Mouse (Mus musculus) heart, embryonic 15.5 days (tissue): ENCODE measurements around the gene Olfr1348. TPM values are rescaled to one million over a fixed set of nuclear protein-coding genes. Genes with fewer than 3 reads are reported as not detected.
"Not testable (repeated sequence)": the region's sequence is repeated elsewhere in the genome, so short reads cannot be mapped to it uniquely, and the experiment has no call there.

ENCODE experiments used
- ATAC-seq: fragments of 200-750 bp; cut with Nextera tagmentation; replicated peaks from 2 replicates; pipeline ENCODE4 v1.8.0; 2017; ENCODE audit warnings: low read depth, moderate TSS enrichment; ENCODE audit not compliant: insufficient number of reproducible peaks, insufficient read depth, low FRiP score
- H3K27ac ChIP-seq: fragments of 300-500 bp; sonication (generic); 2 replicates; pipeline ENCODE4 v1.5.1; 2015; ENCODE audit warnings: mild to moderate bottlenecking, inconsistent platforms
- H3K27me3 ChIP-seq: fragments of 300-500 bp; sonication (generic); 2 replicates; pipeline ENCODE4 v1.6.1; 2015; ENCODE audit warnings: inconsistent platforms
- H3K36me3 ChIP-seq: fragments of 300-500 bp; sonication (generic); 2 replicates; pipeline ENCODE4 v1.6.1; 2015; ENCODE audit warnings: mild to moderate bottlenecking, inconsistent platforms
- H3K4me1 ChIP-seq: fragments of 300-500 bp; sonication (generic); replicated peaks from 2 replicates; pipeline ENCODE4 v1.6.1; 2015; ENCODE audit warnings: inconsistent platforms
- H3K4me2 ChIP-seq: fragments of 300-500 bp; sonication (generic); 2 replicates; pipeline ENCODE4 v1.6.1; 2015; ENCODE audit warnings: inconsistent platforms, mild to moderate bottlenecking, moderate library complexity
- H3K4me3 ChIP-seq: fragments of 300-500 bp; sonication (generic); 2 replicates; pipeline ENCODE4 v1.5.1; 2015; ENCODE audit warnings: mild to moderate bottlenecking, inconsistent platforms
- H3K9ac ChIP-seq: fragments of 300-500 bp; sonication (generic); 2 replicates; pipeline ENCODE4 v1.6.1; 2015; ENCODE audit warnings: mild to moderate bottlenecking, inconsistent platforms
- H3K9me3 ChIP-seq: fragments of 300-500 bp; sonication (generic); replicated peaks from 2 replicates; pipeline ENCODE4 v1.6.1; 2016; ENCODE audit warnings: inconsistent platforms
- WGBS: fragments of 180-500 bp; shearing (Covaris S2); methylation state at CpG from one replicate; pipeline ENCODE4 v1.1.7; 2015; ENCODE audit warnings: mixed read lengths; 5-methylcytosine and 5-hydroxymethylcytosine counted together
- polyA plus RNA-seq: library from polyadenylated mRNA; unstranded; fragments of >200 nt; fragmentation: Nextera tagmentation; extraction: Ambion mirVana; gene quantifications from 2 replicates; pipeline ENCODE4 v1.2.1, GENCODE M21; 2015

Olfr1348 gene
- not detected in 2 replicates for polyA plus RNA-seq

GRCm38 (mm10) chr7:6508648-6509047 is at the start of gene Olfr1348:
TSS of gene Olfr1348 (minus strand) at chr7:6508748.
- 89% methylated on average over 1 of the region's 1 CpGs for WGBS
- H3K9ac ChIP-seq = no peak within 1 kb of the TSS
- no peaks in the 10 kb centered on the region for H3K36me3 ChIP-seq
- ATAC-seq = no peak
- H3K4me3 ChIP-seq = no peak within 1 kb of the TSS
- peaks cover 2% of the 10 kb centered on the region; the same call in 1 of the 2 replicates for H3K9me3 ChIP-seq
- H3K27me3 ChIP-seq = no peaks in the 10 kb centered on the region
- no peaks in the 10 kb centered on the region for H3K4me1 ChIP-seq
- H3K4me2 ChIP-seq = no peak within 1 kb of the TSS
- H3K27ac ChIP-seq = no peak within 1 kb of the TSS

DNA sequence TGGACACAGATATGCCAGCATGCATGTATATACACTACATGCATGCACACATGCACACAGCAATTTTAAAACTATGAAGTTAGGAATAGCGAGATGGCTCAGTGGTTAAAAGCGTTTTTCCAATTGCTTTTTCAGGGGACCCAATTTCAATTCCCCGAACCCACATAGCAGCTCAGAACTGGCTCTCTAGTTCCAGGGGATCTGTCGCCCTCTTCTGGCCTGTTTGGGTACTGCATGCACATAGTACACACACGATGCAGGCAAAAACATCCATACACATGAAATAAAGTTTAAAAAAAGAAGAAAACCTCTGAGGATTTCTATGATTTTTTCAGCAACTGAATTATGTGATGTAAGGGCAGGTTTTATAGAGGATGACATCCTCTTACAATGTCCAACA is 17.6 kb upstream of the Olfr1348 start:
- 60% methylated on average over 5 of the region's 5 CpGs for WGBS
- Histone ChIP-seq H3K9ac (no peak overlapping the region), H3K4me2 (no peak overlapping the region), H3K36me3 (no peaks in the 10 kb centered on the region), H3K27me3 (no peaks in the 10 kb centered on the region), H3K9me3 (no peaks in the 10 kb centered on the region; the same call in 1 of the 2 replicates), H3K4me1 (no peaks in the 10 kb centered on the region), H3K27ac (no peak overlapping the region), H3K4me3 (no peak overlapping the region)
- no peak for ATAC-seq

DNA sequence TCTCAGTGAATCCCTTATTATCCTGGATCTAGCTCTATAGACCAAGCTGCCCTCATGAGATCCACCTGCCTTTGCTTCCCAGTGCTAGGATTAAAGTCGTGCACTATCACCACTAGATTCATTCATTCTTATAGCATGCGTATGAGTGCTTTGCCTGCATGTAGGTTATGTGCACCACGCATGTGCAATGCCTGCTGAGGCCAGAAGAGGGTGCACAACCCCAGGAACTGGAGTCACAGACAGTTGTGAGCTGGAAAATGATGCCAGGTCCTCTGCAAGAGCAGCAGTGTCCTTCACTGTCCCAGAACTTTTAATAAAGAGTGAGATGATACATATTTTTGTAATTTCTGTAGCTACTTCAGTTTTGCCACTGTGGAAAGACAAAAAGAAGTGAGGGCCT is 16.5 kb upstream of the Olfr1348 start:
- Histone ChIP-seq H3K9ac (no peak overlapping the region), H3K36me3 (no peaks in the 10 kb centered on the region), H3K27ac (no peak overlapping the region), H3K27me3 (no peaks in the 10 kb centered on the region), H3K4me3 (no peak overlapping the region), H3K9me3 (no peaks in the 10 kb centered on the region; the same call in 1 of the 2 replicates), H3K4me2 (no peak overlapping the region), H3K4me1 (no peaks in the 10 kb centered on the region)
- ATAC-seq = no peak
- WGBS = 49% methylated on average over 3 of the region's 3 CpGs

GRCm38 (mm10) chr7:6522850-6523249 is 14.3 kb upstream of the Olfr1348 start, which contains the start of gene Olfr1349:
TSS of gene Olfr1349 (minus strand) at chr7:6522950.
- Histone ChIP-seq H3K4me2 (no peak within 1 kb of the TSS), H3K9ac (no peak within 1 kb of the TSS), H3K9me3 (no peaks in the 10 kb centered on the region; the same call in 1 of the 2 replicates), H3K4me3 (no peak within 1 kb of the TSS), H3K27ac (no peak within 1 kb of the TSS), H3K4me1 (no peaks in the 10 kb centered on the region), H3K36me3 (no peaks in the 10 kb centered on the region), H3K27me3 (no peaks in the 10 kb centered on the region)
- ATAC-seq = no peak
- 68% methylated on average over 5 of the region's 5 CpGs for WGBS

- Histone ChIP-seq H3K27ac (no peak overlapping the region), H3K27me3 (no peaks in the 10 kb centered on the region), H3K4me1 (no peaks in the 10 kb centered on the region), H3K9ac (no peak overlapping the region), H3K36me3 (no peaks in the 10 kb centered on the region), H3K4me2 (no peak overlapping the region), H3K9me3 (no peaks in the 10 kb centered on the region; the same call in 1 of the 2 replicates), H3K4me3 (no peak overlapping the region)
- no peak for ATAC-seq
- 17% methylated on average over 1 of the region's 1 CpGs for WGBS
Measured at GRCm38 (mm10) chr7:6521666-6522065, 13.1 kb upstream of the Olfr1348 start.

DNA sequence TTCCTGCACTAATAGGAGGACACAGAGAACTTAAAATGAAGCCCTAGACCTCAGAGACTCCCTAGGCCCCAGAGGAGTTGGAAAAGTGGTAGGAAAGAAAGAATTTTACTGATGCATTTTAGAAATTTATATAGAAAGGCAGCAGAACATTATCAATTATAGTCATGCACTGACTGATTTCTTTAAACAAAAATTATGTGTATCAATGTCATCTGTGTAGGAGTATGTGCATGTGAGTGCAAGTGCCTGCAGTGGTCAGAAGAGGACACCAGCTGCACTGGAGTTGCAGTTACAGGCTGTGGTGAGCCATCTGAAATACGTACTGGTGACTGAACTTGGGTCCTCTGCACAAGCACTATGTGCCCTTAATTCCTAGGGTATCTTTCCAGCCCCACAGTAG is 8.9 kb downstream of the Olfr1348 start, which contains the start of gene Olfr1347:
Gene Olfr1347, minus strand, starts transcription at position 101 of the 400 bp plus-strand sequence.
- no peak within 1 kb of the TSS for H3K4me3 ChIP-seq
- no peaks in the 10 kb centered on the region for H3K27me3 ChIP-seq
- no peak for ATAC-seq
- H3K36me3 ChIP-seq = no peaks in the 10 kb centered on the region
- H3K4me2 ChIP-seq = no peak within 1 kb of the TSS
- H3K4me1 ChIP-seq = no peaks in the 10 kb centered on the region
- 41% methylated on average over 1 of the region's 1 CpGs for WGBS
- no peak within 1 kb of the TSS for H3K27ac ChIP-seq
- H3K9me3 ChIP-seq = peaks cover 3% of the 10 kb centered on the region; the same call in 1 of the 2 replicates
- H3K9ac ChIP-seq = no peak within 1 kb of the TSS

- Histone ChIP-seq H3K27ac (no peak within 1 kb of the TSS), H3K4me1 (no peaks in the 10 kb centered on the region), H3K4me3 (no peak within 1 kb of the TSS), H3K9me3 (no peaks in the 10 kb centered on the region), H3K4me2 (no peak within 1 kb of the TSS), H3K27me3 (no peaks in the 10 kb centered on the region), H3K36me3 (no peaks in the 10 kb centered on the region), H3K9ac (no peak within 1 kb of the TSS)
- no peak for ATAC-seq
- WGBS = 21% methylated on average over 2 of the region's 2 CpGs
Measured at GRCm38 (mm10) chr7:6486841-6487240, 21.7 kb downstream of the Olfr1348 start, which contains the start of gene Olfr5. TSS of gene Olfr5 (minus strand) at chr7:6486941.

- H3K4me3 ChIP-seq, H3K4me1 ChIP-seq, H3K9me3 ChIP-seq, H3K36me3 ChIP-seq, H3K9ac ChIP-seq, ATAC-seq, H3K4me2 ChIP-seq, H3K27me3 ChIP-seq, H3K27ac ChIP-seq: not testable (repeated sequence)
- 59% methylated on average over 2 of the region's 2 CpGs for WGBS
Measured at GRCm38 (mm10) chr7:6477633-6478032, 30.9 kb downstream of the Olfr1348 start.

DNA sequence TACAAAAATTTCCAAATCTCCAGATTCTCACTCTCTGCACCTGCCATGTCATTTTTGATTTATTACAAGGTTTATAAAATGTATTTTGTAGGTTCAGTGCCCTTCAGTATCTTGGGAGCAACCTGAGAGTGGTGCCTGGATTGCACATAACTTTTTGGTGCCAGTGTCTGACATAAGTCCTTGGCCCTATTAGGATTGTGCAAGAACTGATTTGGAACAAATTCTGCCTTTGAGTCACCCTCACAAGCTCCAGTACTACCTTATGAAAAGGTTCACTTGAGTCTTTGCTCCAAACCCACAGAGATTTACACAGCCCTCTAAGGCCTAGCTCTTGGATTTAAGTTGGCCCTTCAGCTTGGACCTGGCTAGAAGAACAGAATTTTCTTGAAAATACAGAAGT is 41.6 kb downstream of the Olfr1348 start, which contains the start of gene Olfr1346:
Gene Olfr1346, plus strand, starts transcription at position 151 of the 400 bp plus-strand sequence.
- Histone ChIP-seq H3K4me3 (no peak within 1 kb of the TSS), H3K36me3 (no peaks in the 10 kb centered on the region), H3K4me2 (no peak within 1 kb of the TSS), H3K9ac (no peak within 1 kb of the TSS), H3K9me3 (no peaks in the 10 kb centered on the region), H3K27ac (no peak within 1 kb of the TSS), H3K27me3 (no peaks in the 10 kb centered on the region), H3K4me1 (no peaks in the 10 kb centered on the region)
- no peak for ATAC-seq

DNA sequence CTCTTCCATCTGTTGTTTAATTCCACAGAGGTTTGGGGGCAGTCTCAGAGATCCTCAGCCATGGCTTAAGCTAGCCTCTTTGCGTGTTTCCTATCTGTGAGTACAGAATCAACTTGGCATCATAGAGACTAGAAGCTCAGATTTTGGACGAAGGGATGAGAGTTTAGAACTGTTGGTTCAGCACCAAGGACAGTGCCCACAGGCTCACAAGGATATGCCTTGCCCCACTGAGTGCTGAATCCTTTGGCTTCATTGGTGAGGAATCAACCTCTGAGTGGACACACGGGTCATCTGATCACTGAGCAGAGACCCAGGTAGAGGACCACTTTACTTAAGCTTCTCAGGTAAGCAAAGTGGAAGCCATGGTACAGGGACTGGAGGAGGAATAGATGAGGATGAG is 52.1 kb downstream of the Olfr1348 start:
- Histone ChIP-seq H3K27ac (no peak overlapping the region), H3K4me3 (no peak overlapping the region), H3K4me1 (no peaks in the 10 kb centered on the region), H3K36me3 (no peaks in the 10 kb centered on the region), H3K9me3 (no peaks in the 10 kb centered on the region), H3K4me2 (no peak overlapping the region), H3K9ac (no peak overlapping the region), H3K27me3 (no peaks in the 10 kb centered on the region)
- ATAC-seq = no peak
- WGBS = 40% methylated on average over 3 of the region's 3 CpGs

- ATAC-seq = no peak
- Histone ChIP-seq H3K4me1 (no peaks in the 10 kb centered on the region), H3K9ac (no peak within 1 kb of the TSS), H3K9me3 (no peaks in the 10 kb centered on the region), H3K4me3 (no peak within 1 kb of the TSS), H3K27me3 (no peaks in the 10 kb centered on the region), H3K27ac (no peak within 1 kb of the TSS), H3K4me2 (no peak within 1 kb of the TSS), H3K36me3 (no peaks in the 10 kb centered on the region)
Measured at GRCm38 (mm10) chr7:6455868-6456267, 52.7 kb downstream of the Olfr1348 start, which contains the start of gene Olfr1336. TSS of gene Olfr1336 (plus strand) at chr7:6456168.
